Mouse (Mus musculus) lung, embryonic 15.5 days (tissue): ENCODE results near the gene Ranbp1. TPM values are rescaled to one million over a fixed set of nuclear protein-coding genes. Genes with fewer than 3 reads are reported as not detected.
"Not testable (repeated sequence)": the region's sequence is repeated elsewhere in the genome, so short reads cannot be mapped to it uniquely, and the experiment has no call there.

ENCODE experiments used
- ATAC-seq: fragments of 200-750 bp; cut with Nextera tagmentation; 2 replicates; pipeline ENCODE4 v1.8.0; 2017; ENCODE audit warnings: moderate number of reproducible peaks, borderline replicate concordance; ENCODE audit not compliant: low FRiP score, low TSS enrichment; ENCODE audit errors: extremely low read depth
- H3K27ac ChIP-seq: fragments of 300-500 bp; sonication (generic); 2 replicates; pipeline ENCODE4 v1.5.1; 2015; ENCODE audit warnings: moderate library complexity, mild to moderate bottlenecking, inconsistent platforms
- H3K27me3 ChIP-seq: fragments of 300-500 bp; sonication (generic); 2 replicates; pipeline ENCODE4 v1.6.1; 2015; ENCODE audit warnings: inconsistent platforms
- H3K36me3 ChIP-seq: fragments of 300-500 bp; sonication (generic); 2 replicates; pipeline ENCODE4 v1.6.1; 2015; ENCODE audit warnings: inconsistent platforms
- H3K4me1 ChIP-seq: fragments of 300-500 bp; sonication (generic); 2 replicates; pipeline ENCODE4 v1.6.1; 2015; ENCODE audit warnings: inconsistent platforms
- H3K4me2 ChIP-seq: fragments of 300-500 bp; sonication (generic); 2 replicates; pipeline ENCODE4 v1.6.1; 2015; ENCODE audit warnings: inconsistent platforms, mild to moderate bottlenecking, moderate library complexity
- H3K4me3 ChIP-seq: fragments of 300-500 bp; sonication (generic); 2 replicates; pipeline ENCODE4 v1.5.1; 2015; ENCODE audit warnings: mild to moderate bottlenecking, inconsistent platforms
- H3K9ac ChIP-seq: fragments of 300-500 bp; sonication (generic); 2 replicates; pipeline ENCODE4 v1.6.1; 2015; ENCODE audit warnings: inconsistent platforms
- H3K9me3 ChIP-seq: fragments of 300-500 bp; sonication (generic); 2 replicates; pipeline ENCODE4 v1.6.1; 2016; ENCODE audit warnings: inconsistent platforms
- WGBS: fragments of 180-500 bp; shearing (Covaris S2); methylation state at CpG from one replicate; pipeline ENCODE4 v1.1.7; 2015; 5-methylcytosine and 5-hydroxymethylcytosine counted together
- polyA plus RNA-seq: library from polyadenylated mRNA; unstranded; fragments of >200 nt; fragmentation: Nextera tagmentation; extraction: Ambion mirVana; gene quantifications from 2 replicates; pipeline ENCODE4 v1.2.1, GENCODE M21; 2015

Gene Ranbp1
- polyA plus RNA-seq, result 580 and 615 TPM in 2 replicates

DNA sequence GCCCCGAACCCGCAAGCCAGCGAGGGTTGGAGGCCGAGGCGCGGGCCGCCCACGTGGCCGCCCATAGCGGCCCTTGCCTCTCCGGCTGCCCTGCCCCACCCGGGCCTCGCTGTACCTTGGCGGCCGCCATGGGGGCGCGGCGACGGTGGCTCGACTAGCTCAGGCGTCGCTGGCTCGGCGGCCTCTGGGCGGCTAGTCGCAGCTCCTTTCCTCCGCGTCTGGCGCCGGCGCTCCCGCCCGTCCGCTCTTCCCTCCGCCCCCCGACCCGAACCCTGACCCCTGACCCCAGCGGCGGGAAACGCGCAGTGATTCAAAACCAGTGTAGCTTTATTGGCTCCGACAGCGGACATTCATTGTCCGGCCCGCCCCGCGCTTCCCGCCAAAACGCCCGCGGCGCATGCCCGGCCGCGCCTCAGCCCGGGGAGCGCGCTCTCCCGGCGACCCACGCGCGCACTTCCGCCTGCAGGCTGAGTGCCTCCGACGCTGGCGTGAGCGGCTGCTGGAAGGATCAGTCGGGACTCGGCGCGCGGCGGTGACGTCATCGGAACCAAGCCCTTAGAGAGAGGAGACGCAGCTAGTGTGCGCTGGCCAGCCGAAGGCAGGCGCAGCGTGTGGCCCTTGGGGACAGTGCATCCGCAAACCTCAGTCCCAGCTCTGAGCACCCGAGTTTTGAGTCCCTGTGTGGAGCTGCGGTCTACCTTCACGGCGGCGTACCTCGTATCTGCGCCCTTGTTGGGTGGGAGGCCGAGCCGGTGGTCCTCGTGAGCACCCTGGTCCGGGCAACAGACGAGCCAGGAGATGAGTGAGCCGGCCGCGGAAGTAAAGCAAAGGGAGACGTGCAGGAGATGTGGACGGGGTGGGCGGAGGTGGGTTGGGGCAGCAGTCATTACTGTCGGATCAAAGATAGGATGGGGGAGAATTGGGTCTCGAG is at the start of gene Ranbp1, which contains the start of gene Trmt2a:
Ranbp1 (minus strand) TSS at position 300 of the 931 bp plus-strand sequence.
Trmt2a (plus strand) TSS at position 247 of the 931 bp plus-strand sequence.
- WGBS, result under 1% methylated on average over 98 of the region's 102 CpGs
- Histone ChIP-seq H3K36me3 (peaks cover 60% of the 10 kb centered on the region), H3K27me3 (no peaks in the 10 kb centered on the region), H3K9ac (peak within 1 kb of the TSS; percentile 94), H3K27ac (peak within 1 kb of the TSS; percentile 93), H3K4me1 (peaks cover 32% of the 10 kb centered on the region), H3K9me3 (no peaks in the 10 kb centered on the region), H3K4me2 (peak within 1 kb of the TSS; percentile 85), H3K4me3 (peak within 1 kb of the TSS; percentile 95)
- peak; percentile 96 for ATAC-seq

DNA sequence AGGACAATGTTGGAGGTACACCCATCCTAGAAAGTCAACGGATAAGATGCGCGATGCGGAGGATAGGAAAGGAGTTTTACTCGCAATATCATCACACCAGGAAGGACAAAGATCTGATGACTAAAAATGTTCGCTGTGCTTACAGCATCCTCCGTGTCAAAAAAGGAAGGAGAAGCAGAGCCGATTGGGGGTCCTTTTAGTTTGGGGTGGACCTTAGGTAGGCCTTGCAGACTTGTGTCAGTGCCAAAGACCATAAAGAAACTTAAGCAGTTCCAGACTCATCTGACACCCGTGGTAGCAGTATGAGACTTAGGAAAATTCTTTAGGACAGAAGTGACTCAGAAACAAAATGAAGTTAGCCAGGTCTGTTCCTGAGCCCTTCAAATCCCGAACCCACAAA is 41.1 kb upstream of the Ranbp1 start:
- H3K27ac ChIP-seq, result peak overlapping the region; percentile 67
- ATAC-seq, result not testable (repeated sequence)
- 4% methylated on average over 10 of the region's 10 CpGs for WGBS

DNA sequence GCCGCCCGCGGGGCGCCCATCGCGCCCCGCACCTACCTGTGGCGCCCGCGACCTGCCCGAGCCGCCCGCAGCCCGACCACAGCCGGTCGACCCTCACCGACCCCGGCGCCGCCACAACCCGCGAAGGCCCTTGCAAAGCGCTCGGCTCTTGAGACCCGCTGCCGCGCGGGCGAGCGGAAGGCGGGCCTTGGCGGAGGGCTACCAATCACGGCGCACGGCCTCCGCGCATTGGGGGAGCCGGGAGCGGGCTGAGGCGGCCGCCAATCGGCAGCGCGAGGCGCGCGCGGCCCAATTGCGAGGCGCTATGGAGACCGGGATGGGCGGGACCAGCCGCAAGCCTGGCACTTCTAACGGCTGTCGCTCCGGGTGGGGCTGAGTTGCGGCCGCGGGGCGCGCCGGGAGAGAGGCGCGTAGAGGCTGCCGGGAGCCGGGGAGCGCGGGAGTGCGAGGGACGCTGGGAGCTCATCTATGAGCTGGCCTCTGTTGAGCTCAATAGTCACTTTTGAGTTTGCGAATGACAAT is 40.6 kb upstream of the Ranbp1 start, which contains the start of gene Dgcr8:
Dgcr8 (minus strand) TSS at position 180 of the 522 bp plus-strand sequence.
- Histone ChIP-seq H3K9ac (peak within 1 kb of the TSS; percentile 96), H3K4me1 (peaks cover 22% of the 10 kb centered on the region), H3K4me2 (peak within 1 kb of the TSS; percentile 91), H3K27me3 (no peaks in the 10 kb centered on the region), H3K36me3 (peaks cover 17% of the 10 kb centered on the region), H3K4me3 (peak within 1 kb of the TSS; percentile 94), H3K9me3 (no peaks in the 10 kb centered on the region), H3K27ac (peak within 1 kb of the TSS; percentile 95)
- under 1% methylated on average over 59 of the region's 71 CpGs for WGBS
- peak; percentile 100 for ATAC-seq

More for the DNA sequence above, 41.1 kb upstream of the Ranbp1 start:
- peak overlapping the region; percentile 44 for H3K9ac ChIP-seq
- H3K9me3 ChIP-seq, H3K27me3 ChIP-seq: not testable (repeated sequence)
- peak overlapping the region; percentile 94 for H3K4me3 ChIP-seq
- H3K4me2 ChIP-seq, result peak overlapping the region; percentile 49
- peaks cover 13% of the 10 kb centered on the region for H3K36me3 ChIP-seq
- H3K4me1 ChIP-seq, result peaks cover 22% of the 10 kb centered on the region

DNA sequence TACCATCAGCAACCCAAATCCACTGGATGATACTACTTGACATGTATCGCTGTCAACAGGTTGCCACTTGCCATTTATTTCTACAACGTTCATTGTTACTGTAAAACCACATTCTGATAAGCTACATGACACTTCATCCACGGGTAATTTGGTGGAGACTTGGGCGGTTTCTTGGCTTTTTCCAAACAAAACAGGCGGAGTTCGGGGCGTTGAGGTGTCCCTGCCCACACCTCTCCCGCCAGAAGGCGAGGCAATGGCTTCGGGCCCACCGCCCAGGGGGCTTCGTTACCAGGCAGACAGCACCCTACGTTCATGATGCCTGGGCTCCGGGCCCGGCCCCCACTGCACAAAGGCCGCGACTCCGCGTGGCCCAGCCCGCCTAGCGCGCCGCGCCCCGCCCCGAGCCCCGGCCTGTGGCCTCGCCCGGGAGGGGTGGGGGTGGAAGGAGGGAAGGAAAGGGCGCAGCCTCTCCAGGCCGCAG is 40.1 kb upstream of the Ranbp1 start:
- peaks cover 22% of the 10 kb centered on the region for H3K4me1 ChIP-seq
- H3K9ac ChIP-seq, result peak overlapping the region; percentile 96
- ATAC-seq, result peak; percentile 90
- H3K27ac ChIP-seq, result peak overlapping the region; percentile 95
- H3K36me3 ChIP-seq, result peaks cover 22% of the 10 kb centered on the region
- 0% methylated on average over 24 of the region's 31 CpGs for WGBS
- H3K27me3 ChIP-seq, result no peaks in the 10 kb centered on the region
- H3K9me3 ChIP-seq, result no peaks in the 10 kb centered on the region
- peak overlapping the region; percentile 91 for H3K4me2 ChIP-seq
- peak overlapping the region; percentile 94 for H3K4me3 ChIP-seq

DNA sequence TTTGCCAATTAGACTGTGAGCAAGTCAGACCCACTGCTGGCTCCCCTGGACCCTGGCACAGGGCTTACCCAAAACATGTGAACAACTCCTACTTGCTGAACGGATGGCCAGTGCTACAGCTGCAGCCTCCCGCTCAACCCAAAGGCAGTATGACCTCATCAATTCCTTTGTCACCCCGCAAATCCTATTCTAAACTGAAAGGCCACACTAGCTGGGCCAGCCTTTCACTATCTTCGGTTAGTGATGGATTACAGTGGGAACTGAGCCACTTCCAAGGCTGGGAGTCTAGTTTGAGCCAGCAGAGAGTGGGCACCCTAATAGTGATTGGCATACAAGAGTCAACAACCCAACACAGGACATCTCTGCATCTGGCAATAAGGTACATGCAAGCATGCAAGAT is 39.6 kb upstream of the Ranbp1 start:
- no peaks in the 10 kb centered on the region for H3K9me3 ChIP-seq
- WGBS, result 3% methylated on average over 4 of the region's 4 CpGs
- H3K4me1 ChIP-seq, result peaks cover 22% of the 10 kb centered on the region
- ATAC-seq, result no peak
- H3K27me3 ChIP-seq, result no peaks in the 10 kb centered on the region
- H3K27ac ChIP-seq, result peak overlapping the region; percentile 95; the same call in 1 of the 2 replicates
- peak overlapping the region; percentile 94 for H3K4me3 ChIP-seq
- H3K36me3 ChIP-seq, result peaks cover 26% of the 10 kb centered on the region
- peak overlapping the region; percentile 96 for H3K9ac ChIP-seq
- H3K4me2 ChIP-seq, result peak overlapping the region; percentile 91

DNA sequence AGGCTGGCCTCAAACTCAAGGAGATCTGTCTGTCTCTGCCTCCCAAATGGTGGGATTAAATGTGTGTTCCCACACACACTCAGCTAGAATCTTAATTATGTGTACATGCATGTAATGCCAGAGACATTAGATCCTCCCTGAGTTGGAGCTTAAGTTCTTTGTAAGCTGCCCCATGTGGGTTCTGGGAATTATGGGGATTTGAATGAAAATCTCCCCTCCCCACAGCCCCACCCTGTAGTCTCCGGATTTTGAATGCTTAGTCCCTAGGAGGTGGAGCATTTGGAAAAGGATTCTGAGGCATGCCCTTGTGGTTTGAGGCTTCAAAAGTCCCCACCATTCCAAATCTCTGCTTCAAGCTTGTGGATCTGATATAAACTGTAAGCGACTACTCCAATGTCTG is 26.6 kb upstream of the Ranbp1 start:
- no peak overlapping the region for H3K4me3 ChIP-seq
- peaks cover 92% of the 10 kb centered on the region for H3K36me3 ChIP-seq
- 90% methylated on average over 2 of the region's 2 CpGs for WGBS
- H3K4me2 ChIP-seq, result no peak overlapping the region
- no peak overlapping the region for H3K9ac ChIP-seq
- no peaks in the 10 kb centered on the region for H3K9me3 ChIP-seq
- ATAC-seq, result no peak
- H3K4me1 ChIP-seq, result no peaks in the 10 kb centered on the region
- no peak overlapping the region for H3K27ac ChIP-seq
- no peaks in the 10 kb centered on the region for H3K27me3 ChIP-seq

DNA sequence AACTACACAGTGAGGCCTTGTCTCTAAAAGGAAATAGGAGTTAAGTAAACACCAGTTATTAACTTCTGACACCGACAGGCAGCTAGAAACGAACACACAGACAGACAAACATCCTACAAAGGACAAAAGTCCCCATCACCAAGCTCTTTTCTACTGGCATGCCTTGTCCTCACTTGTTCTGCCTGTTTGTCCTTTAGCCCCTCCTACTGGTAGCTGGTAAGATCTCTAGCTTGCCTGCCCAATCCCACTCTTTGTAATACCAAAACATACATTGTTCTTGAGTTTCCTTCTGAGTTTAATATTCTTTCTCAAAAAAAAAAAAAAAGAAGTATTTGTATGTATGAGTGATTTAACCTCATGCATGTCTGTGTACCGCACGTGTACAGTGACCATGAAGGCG is 19.6 kb upstream of the Ranbp1 start:
- ATAC-seq, result no peak
- Histone ChIP-seq H3K27me3 (no peaks in the 10 kb centered on the region), H3K9me3 (no peaks in the 10 kb centered on the region), H3K36me3 (peaks cover 85% of the 10 kb centered on the region), H3K4me3 (no peak overlapping the region), H3K4me1 (no peaks in the 10 kb centered on the region), H3K4me2 (no peak overlapping the region), H3K9ac (no peak overlapping the region), H3K27ac (no peak overlapping the region)
- WGBS, result 84% methylated on average over 5 of the region's 5 CpGs

DNA sequence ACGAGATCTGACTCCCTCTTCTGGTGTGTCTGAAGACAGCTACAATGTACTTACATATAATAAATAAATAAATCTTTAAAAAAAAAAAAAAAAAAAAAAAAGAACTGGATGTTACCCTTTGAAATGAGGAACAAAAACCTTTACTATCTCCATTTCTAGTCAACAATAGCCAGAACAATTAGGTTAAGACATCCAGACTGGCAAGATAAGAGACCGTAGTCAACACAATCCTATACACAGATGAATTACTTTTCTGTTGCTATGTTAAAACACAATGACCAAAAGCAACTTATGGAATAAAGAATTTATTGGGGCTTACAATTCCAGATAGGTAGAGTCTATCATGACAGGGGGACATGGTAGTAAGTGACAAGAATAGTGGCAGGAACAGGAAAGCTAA is 16.5 kb upstream of the Ranbp1 start:
- Histone ChIP-seq H3K36me3 (peaks cover 82% of the 10 kb centered on the region), H3K4me1 (no peaks in the 10 kb centered on the region), H3K27ac (no peak overlapping the region), H3K4me3 (no peak overlapping the region), H3K27me3 (no peaks in the 10 kb centered on the region), H3K9me3 (no peaks in the 10 kb centered on the region), H3K9ac (no peak overlapping the region), H3K4me2 (no peak overlapping the region)
- 88% methylated on average over 2 of the region's 2 CpGs for WGBS
- ATAC-seq, result no peak

DNA sequence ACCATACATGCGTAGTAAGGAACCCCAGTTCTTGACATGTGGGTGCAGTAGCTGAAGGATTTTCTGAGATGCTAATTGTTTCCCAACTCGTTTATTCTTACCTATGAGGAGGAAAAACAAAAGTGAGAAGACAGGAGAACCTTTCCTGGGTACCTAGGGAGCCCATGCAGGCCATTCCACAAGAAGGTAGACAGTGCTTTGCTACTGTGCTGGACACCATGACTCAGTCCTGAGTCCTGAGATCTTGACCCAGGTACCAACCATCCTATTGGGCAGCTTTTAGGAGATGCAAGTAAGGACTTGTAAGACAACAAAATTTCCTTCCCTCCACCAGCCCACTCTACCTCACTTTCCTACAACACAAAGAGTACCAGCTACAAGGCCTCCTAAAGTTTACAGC is 9.7 kb upstream of the Ranbp1 start, which contains the start of gene Gm49776:
Gm49776 (minus strand) TSS at position 101 of the 400 bp plus-strand sequence.
- Histone ChIP-seq H3K4me3 (no peak within 1 kb of the TSS), H3K4me2 (no peak within 1 kb of the TSS), H3K4me1 (no peaks in the 10 kb centered on the region), H3K27ac (no peak within 1 kb of the TSS), H3K9me3 (no peaks in the 10 kb centered on the region), H3K9ac (no peak within 1 kb of the TSS), H3K27me3 (no peaks in the 10 kb centered on the region), H3K36me3 (peaks cover 93% of the 10 kb centered on the region)
- ATAC-seq, result no peak
- WGBS, result 92% methylated on average over 2 of the region's 2 CpGs

DNA sequence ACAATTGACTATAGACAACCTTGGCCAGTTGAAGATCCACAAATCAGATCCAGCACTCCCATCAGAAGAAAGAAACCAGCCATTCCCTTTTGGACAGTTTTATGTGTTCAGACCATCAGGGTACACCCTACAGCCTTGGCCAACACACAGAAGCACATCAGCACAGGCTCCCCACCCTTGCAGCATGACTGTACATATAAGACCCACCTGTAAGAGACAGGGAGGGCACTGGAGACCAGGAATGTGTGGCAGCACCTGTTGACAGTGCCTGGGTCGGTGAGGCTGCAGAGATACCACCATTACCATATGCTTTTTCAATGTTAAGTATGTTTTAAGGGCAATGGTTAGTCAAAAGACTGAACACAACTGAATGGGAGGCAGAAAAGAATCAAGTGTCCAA is 5.3 kb upstream of the Ranbp1 start:
- Histone ChIP-seq H3K4me2 (no peak overlapping the region), H3K9me3 (no peaks in the 10 kb centered on the region), H3K9ac (no peak overlapping the region), H3K27ac (no peak overlapping the region), H3K4me3 (no peak overlapping the region), H3K4me1 (peaks cover 20% of the 10 kb centered on the region), H3K36me3 (peaks cover 79% of the 10 kb centered on the region), H3K27me3 (no peaks in the 10 kb centered on the region)
- no peak for ATAC-seq
- 68% methylated on average over 1 of the region's 1 CpGs for WGBS

DNA sequence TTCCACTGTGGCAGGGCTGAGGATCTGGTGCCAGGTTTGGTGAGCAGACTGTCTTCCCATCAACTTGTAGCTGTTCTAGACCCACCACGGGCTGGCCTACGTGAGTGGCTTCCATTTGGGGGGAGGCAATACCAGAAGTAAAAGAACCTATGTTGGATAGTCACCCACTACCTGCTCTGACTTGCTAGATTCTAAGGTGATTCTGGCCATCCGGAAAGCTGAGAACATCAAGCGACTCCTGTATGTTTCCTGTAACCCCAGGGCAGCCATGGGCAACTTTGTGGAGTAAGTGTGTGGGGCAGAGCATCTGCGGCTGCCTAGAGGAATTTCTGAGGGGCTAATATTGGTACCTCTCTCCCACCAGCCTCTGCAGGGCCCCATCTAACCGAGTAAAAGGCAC is 4.2 kb upstream of the Ranbp1 start:
- no peak overlapping the region for H3K9ac ChIP-seq
- H3K27me3 ChIP-seq, result no peaks in the 10 kb centered on the region
- H3K36me3 ChIP-seq, result peaks cover 68% of the 10 kb centered on the region
- H3K4me3 ChIP-seq, result no peak overlapping the region
- WGBS, result 83% methylated on average over 6 of the region's 6 CpGs
- H3K9me3 ChIP-seq, result no peaks in the 10 kb centered on the region
- no peak overlapping the region for H3K4me2 ChIP-seq
- no peak for ATAC-seq
- H3K4me1 ChIP-seq, result peaks cover 20% of the 10 kb centered on the region
- H3K27ac ChIP-seq, result no peak overlapping the region
